Mouse (Mus musculus): ENCODE measurements around the gene Emc1. TPM values are rescaled to one million over a fixed set of nuclear protein-coding genes. Genes with fewer than 3 reads are reported as not detected.
A peak's percentile ranks its signal among the peaks of the same experiment; 100 is the strongest.

Gene Emc1
- polyA plus RNA-seq, 2 experiments = 5.3 to 10.6 TPM

DNA sequence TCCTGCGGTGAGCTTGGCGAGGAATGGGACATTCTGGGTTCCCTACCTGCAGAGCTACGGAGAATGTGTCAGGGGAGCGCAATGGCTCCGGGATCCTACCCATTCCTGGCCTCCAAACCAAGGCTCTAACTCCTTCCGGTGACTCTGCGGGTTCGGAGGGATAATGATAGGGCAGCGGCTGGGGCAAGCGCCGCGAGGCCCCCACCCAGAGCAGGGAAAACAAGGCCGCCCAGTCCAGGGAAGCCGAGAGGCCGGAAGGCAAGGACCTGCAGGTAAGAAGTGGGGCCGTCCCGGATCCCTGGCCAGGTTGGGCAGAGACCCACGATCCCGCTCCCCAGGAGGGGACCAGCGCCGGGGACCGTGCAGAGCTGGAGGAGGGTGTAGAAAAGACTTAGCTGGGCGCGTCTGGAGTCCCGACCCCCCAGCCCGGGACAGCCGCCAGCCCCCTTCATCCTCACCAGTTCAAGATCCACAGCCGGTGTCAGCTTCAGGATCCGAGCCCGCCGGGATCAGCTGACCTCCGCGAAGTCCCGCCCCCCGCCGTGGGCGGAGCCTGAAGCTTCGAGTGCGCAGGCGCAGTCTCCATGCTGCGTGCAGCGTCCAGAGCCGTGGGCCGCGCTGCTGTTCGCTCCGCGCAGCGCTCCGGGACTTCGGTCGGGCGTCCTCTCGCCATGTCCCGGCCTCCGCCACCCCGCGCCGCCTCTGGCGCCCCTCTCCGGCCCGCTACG, 42.1 kb upstream of the Emc1 start, which contains the start of the genes Pqlc2 and Akr7a5:
TSS of gene Pqlc2 (minus strand) at position 538 of the 728 bp plus-strand sequence.
TSS of gene Akr7a5 (plus strand) at position 574 of the 728 bp plus-strand sequence.
- under 1% methylated on average over 63 of the region's 63 CpGs for WGBS (ENCODE audit: insufficient replicate concordance)
- H3K27ac ChIP-seq = no peak within 1 kb of the TSS; the same call in 1 of the 2 replicates
- no peaks in the 10 kb centered on the region for H3K36me3 ChIP-seq (replicated peaks; ENCODE audit: control insufficient read depth, insufficient read depth, low read depth)
- DNase-seq (ENCODE audit: low read depth in 3 of 3, low spot score in 3 of 3) = peak; percentile 82 to 85 (median 84)
- no peaks in the 10 kb centered on the region for H3K9me3 ChIP-seq (ENCODE audit: control insufficient read depth, low read length)
- TF ChIP-seq EP300 (IDR thresholded peaks at IDR 0.05; ENCODE audit: low read depth) = no peak
- TF ChIP-seq CTCF (IDR thresholded peaks at IDR 0.05; ENCODE audit: low read depth) = no peak
- H3K9ac ChIP-seq (replicated peaks) = peak within 1 kb of the TSS; percentile 77
- peak; percentile 88 for ATAC-seq (ENCODE audit: insufficient read depth)
- H3K4me1 ChIP-seq (replicated peaks; ENCODE audit: control insufficient read depth in 2 of 2, insufficient read depth in 2 of 2, low read length in 1 of 2) = peaks cover 4 to 10% of the 10 kb centered on the region in 2 experiments; a peak in 3 of 4 replicates
- peak within 1 kb of the TSS; percentile 76 to 86 for H3K4me3 ChIP-seq (ENCODE audit: insufficient read depth in 1 of 2, low read depth in 2 of 2, low read length in 2 of 2)
- H3K27me3 ChIP-seq (ENCODE audit: control insufficient read depth, insufficient read depth, low read length) = no peaks in the 10 kb centered on the region
- H3K4me2 ChIP-seq (ENCODE audit: low read depth) = peak within 1 kb of the TSS; percentile 99

DNA sequence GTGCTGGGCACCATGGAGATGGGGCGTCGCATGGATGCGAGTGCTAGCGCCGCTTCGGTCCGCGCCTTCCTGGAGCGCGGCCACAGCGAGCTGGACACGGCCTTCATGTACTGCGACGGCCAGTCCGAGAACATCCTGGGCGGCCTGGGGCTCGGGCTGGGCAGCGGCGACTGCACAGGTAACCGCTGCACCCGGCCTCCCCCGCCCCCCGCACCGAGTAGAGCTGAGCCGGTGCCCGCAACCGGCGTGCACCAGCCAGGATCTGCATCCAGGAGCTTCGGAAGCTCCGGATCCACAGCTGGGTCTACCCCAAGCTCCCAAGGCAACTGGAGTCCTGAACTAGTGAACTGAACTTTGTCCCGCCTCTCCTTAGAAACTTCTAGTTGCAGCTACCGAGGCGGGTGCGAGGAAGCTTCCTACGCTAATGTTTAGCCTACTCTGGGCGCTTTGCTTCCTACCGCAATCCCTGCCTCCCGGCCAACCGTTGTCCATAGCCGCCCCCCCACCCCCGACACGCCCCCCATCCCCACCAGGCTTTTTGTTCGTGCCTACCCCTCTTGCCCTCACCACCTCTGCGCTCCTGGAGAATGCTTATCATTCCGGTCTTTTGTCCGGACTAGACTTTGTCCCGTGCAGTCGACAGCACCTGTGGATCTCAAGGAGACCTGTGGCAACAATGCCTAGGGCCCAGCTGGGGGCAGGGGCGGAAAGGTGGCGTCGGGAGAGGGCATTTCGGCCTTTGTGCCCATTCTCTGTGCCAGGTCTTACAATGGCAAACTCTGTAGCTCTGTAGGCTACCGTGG, 41.3 kb upstream of the Emc1 start:
- no peak for DNase-seq (ENCODE audit: low read depth in 3 of 3, low spot score in 3 of 3)

DNA sequence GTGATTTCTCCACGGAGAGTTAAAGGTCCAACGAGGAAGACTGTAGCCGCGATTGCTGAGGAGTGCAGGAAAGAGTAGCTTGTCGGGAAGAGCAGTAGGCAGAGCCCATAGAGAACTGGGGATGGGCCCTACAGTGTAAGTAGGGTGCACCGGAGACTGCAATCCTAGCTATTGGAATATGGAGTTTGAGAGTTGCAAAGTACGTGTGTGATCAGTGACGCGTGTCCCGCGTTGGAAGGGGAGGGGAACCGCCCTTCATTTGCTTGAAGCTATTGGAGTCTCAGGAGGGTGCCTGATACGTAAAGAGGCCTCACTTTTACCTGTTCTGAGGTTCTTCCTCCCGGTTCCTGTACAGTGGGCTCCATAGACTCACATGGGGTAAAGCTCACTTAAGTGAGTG, 40.7 kb upstream of the Emc1 start:
- DNase-seq (ENCODE audit: low read depth in 3 of 3, low spot score in 3 of 3) (no peak), ATAC-seq (ENCODE audit: insufficient read depth) (no peak)
- Histone ChIP-seq H3K9me3 (ENCODE audit: control insufficient read depth, low read length) (no peaks in the 10 kb centered on the region), H3K9ac (replicated peaks) (no peak overlapping the region; the same call in 1 of the 2 replicates), H3K4me3 (ENCODE audit: insufficient read depth in 1 of 2, low read depth in 2 of 2, low read length in 2 of 2) (peak overlapping the region; percentile 76 to 86), H3K36me3 (replicated peaks; ENCODE audit: control insufficient read depth, insufficient read depth, low read depth) (no peaks in the 10 kb centered on the region), H3K27me3 (ENCODE audit: control insufficient read depth, insufficient read depth, low read length) (no peaks in the 10 kb centered on the region), H3K4me2 (ENCODE audit: low read depth) (peak overlapping the region; percentile 99), H3K4me1 (replicated peaks; ENCODE audit: control insufficient read depth in 2 of 2, insufficient read depth in 2 of 2, low read length in 1 of 2) (peaks cover 4 to 10% of the 10 kb centered on the region in 2 experiments; a peak in 3 of 4 replicates), H3K27ac (no peak overlapping the region)
- no peak for TF ChIP-seq EP300 (IDR thresholded peaks at IDR 0.05; ENCODE audit: low read depth)
- TF ChIP-seq CTCF (IDR thresholded peaks at IDR 0.05; ENCODE audit: low read depth) = no peak
- WGBS (ENCODE audit: insufficient replicate concordance) = 26% methylated on average over 14 of the region's 14 CpGs

More for the DNA sequence above, 41.3 kb upstream of the Emc1 start:
- WGBS (ENCODE audit: insufficient replicate concordance) = under 1% methylated on average over 53 of the region's 53 CpGs
- Histone ChIP-seq H3K4me3 (ENCODE audit: insufficient read depth in 1 of 2, low read depth in 2 of 2, low read length in 2 of 2) (peak overlapping the region; percentile 76 to 86), H3K27ac (no peak overlapping the region; the same call in 1 of the 2 replicates), H3K4me1 (replicated peaks; ENCODE audit: control insufficient read depth in 2 of 2, insufficient read depth in 2 of 2, low read length in 1 of 2) (peaks cover 4 to 10% of the 10 kb centered on the region in 2 experiments; a peak in 3 of 4 replicates), H3K4me2 (ENCODE audit: low read depth) (peak overlapping the region; percentile 99), H3K9me3 (ENCODE audit: control insufficient read depth, low read length) (no peaks in the 10 kb centered on the region), H3K36me3 (replicated peaks; ENCODE audit: control insufficient read depth, insufficient read depth, low read depth) (no peaks in the 10 kb centered on the region), H3K27me3 (ENCODE audit: control insufficient read depth, insufficient read depth, low read length) (no peaks in the 10 kb centered on the region), H3K9ac (replicated peaks) (peak overlapping the region; percentile 77)
- no peak for TF ChIP-seq EP300 (IDR thresholded peaks at IDR 0.05; ENCODE audit: low read depth)
- no peak for TF ChIP-seq CTCF (IDR thresholded peaks at IDR 0.05; ENCODE audit: low read depth)
- peak; percentile 53 for ATAC-seq (ENCODE audit: insufficient read depth)

DNA sequence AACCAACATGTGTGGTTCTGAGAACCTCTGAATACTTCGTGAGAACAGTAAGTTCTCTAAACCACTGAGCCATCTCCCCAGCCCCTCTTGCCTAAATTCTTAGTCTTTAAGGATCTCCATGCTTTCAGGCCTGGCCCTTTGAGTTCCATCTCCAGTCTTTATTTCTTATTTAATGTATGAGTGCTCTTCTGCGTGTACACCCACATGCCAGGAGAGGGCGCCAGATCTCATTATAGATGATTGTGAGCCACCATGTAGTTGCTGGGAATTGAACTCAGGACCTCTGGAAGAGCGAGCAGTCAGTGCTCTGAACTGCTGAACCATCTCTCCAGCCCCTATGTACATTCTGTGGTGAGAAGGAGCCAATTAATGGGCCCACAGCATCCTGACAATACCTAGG, 39.8 kb upstream of the Emc1 start:
- H3K9ac ChIP-seq (replicated peaks) = no peak overlapping the region
- no peak overlapping the region for H3K4me3 ChIP-seq (ENCODE audit: insufficient read depth in 1 of 2, low read depth in 2 of 2, low read length in 2 of 2)
- DNase-seq (ENCODE audit: low read depth in 3 of 3, low spot score in 3 of 3) (peak in 1 of 3 experiments; percentile 51), ATAC-seq (ENCODE audit: insufficient read depth) (no peak)
- 49% methylated on average over 4 of the region's 4 CpGs for WGBS (ENCODE audit: insufficient replicate concordance)
- peaks cover 4 to 10% of the 10 kb centered on the region in 2 experiments; a peak in 3 of 4 replicates for H3K4me1 ChIP-seq (replicated peaks; ENCODE audit: control insufficient read depth in 2 of 2, insufficient read depth in 2 of 2, low read length in 1 of 2)
- H3K36me3 ChIP-seq (replicated peaks; ENCODE audit: control insufficient read depth, insufficient read depth, low read depth) = no peaks in the 10 kb centered on the region
- H3K27ac ChIP-seq = no peak overlapping the region
- no peak for TF ChIP-seq EP300 (IDR thresholded peaks at IDR 0.05; ENCODE audit: low read depth)
- peak; percentile 73 for TF ChIP-seq CTCF (IDR thresholded peaks at IDR 0.05; ENCODE audit: low read depth)
- H3K9me3 ChIP-seq (ENCODE audit: control insufficient read depth, low read length) = no peaks in the 10 kb centered on the region
- no peak overlapping the region for H3K4me2 ChIP-seq (ENCODE audit: low read depth)
- H3K27me3 ChIP-seq (ENCODE audit: control insufficient read depth, insufficient read depth, low read length) = no peaks in the 10 kb centered on the region
